Mouse (Mus musculus) heart, postnatal 0 days (tissue): Measurements from ENCODE around the gene Npas1. TPM values are rescaled to one million over a fixed set of nuclear protein-coding genes. Genes with fewer than 3 reads are reported as not detected.

Experiments used
- ATAC-seq: fragments of 200-750 bp; cut with Nextera tagmentation; 2 replicates; pipeline ENCODE4 v1.8.0; 2017; ENCODE audit warnings: low read depth, moderate number of reproducible peaks, moderate library complexity; ENCODE audit not compliant: insufficient read depth
- DNase-seq: peaks from one replicate; pipeline ENCODE4 v3.0.0-alpha.2; 2016; ENCODE audit warnings: low spot score
- H3K27ac ChIP-seq: fragments of 300-500 bp; sonication (generic); 2 replicates; pipeline ENCODE4 v1.5.1; 2014; ENCODE audit warnings: low read depth, mild to moderate bottlenecking
- H3K27me3 ChIP-seq: fragments of 300-500 bp; sonication (generic); 2 replicates; pipeline ENCODE4 v1.6.1; 2014; ENCODE audit warnings: low read length, mixed read lengths; ENCODE audit not compliant: control insufficient read depth, insufficient read depth
- H3K36me3 ChIP-seq: fragments of 300-500 bp; sonication (generic); replicated peaks from 2 replicates; pipeline ENCODE4 v1.6.1; 2014; ENCODE audit warnings: low read length, mixed read lengths; ENCODE audit not compliant: control insufficient read depth, insufficient read depth
- H3K4me1 ChIP-seq: fragments of 300-500 bp; sonication (generic); 2 replicates; pipeline ENCODE4 v1.6.1; 2014; ENCODE audit warnings: antibody characterized with exemption; ENCODE audit not compliant: control insufficient read depth, insufficient read depth
- H3K4me2 ChIP-seq: fragments of 300-500 bp; sonication (generic); 2 replicates; pipeline ENCODE4 v1.6.1; 2014; ENCODE audit warnings: low read depth, mild to moderate bottlenecking, low read length, moderate library complexity
- H3K4me3 ChIP-seq: fragments of 300-500 bp; sonication (generic); 2 replicates; pipeline ENCODE4 v1.5.1; 2014; ENCODE audit warnings: low read depth, low read length
- H3K9ac ChIP-seq: fragments of 300-500 bp; sonication (generic); replicated peaks from 2 replicates; pipeline ENCODE4 v1.6.1; 2014; ENCODE audit warnings: low read depth, low read length, mixed read lengths
- H3K9me3 ChIP-seq: fragments of 300-500 bp; sonication (generic); replicated peaks from 2 replicates; pipeline ENCODE4 v1.6.1; 2016; ENCODE audit warnings: low read length; ENCODE audit not compliant: control insufficient read depth
- CTCF ChIP-seq: IDR thresholded peaks from 2 replicates; pipeline ENCODE4 v1.5.1; 2016; ENCODE audit warnings: antibody characterized with exemption, control low read depth, low read depth
- EP300 ChIP-seq: IDR thresholded peaks from 2 replicates; pipeline ENCODE4 v1.6.1; 2016; ENCODE audit warnings: antibody characterized with exemption, low read depth
- WGBS: fragments of 180-500 bp; shearing (Covaris S2); extraction: QIAGEN DNeasy Blood & Tissue Kit; methylation state at CpG from one replicate; pipeline ENCODE4 v1.1.7; 2014; 5-methylcytosine and 5-hydroxymethylcytosine counted together
- polyA plus RNA-seq: library from polyadenylated mRNA; unstranded; fragments of >200 nt; fragmentation: Nextera tagmentation; extraction: Ambion mirVana; gene quantifications from 2 replicates; pipeline ENCODE4 v1.2.1, GENCODE M21; 2015
- total RNA-seq: library from RNA; depleted of rRNA; stranded (reverse); fragments of >200 nt; gene quantifications from 2 replicates; pipeline ENCODE4 v1.2.3, GENCODE M21; 2014; ENCODE audit warnings: low replicate concordance

Gene Npas1
- total and polyA plus RNA-seq, 2 experiments from 2014 or later, result 0.18 TPM; not detected in 1

GRCm38 (mm10) chr7:16461705-16462104 lies 15.8 kb downstream of the Npas1 start:
- no peak overlapping the region for H3K4me2 ChIP-seq
- H3K9ac ChIP-seq, result no peak overlapping the region
- no peak overlapping the region for H3K4me3 ChIP-seq
- H3K27ac ChIP-seq, result no peak overlapping the region
- no peaks in the 10 kb centered on the region for H3K9me3 ChIP-seq
- no peaks in the 10 kb centered on the region for H3K36me3 ChIP-seq
- DNase-seq, result no peak
- no peak for ATAC-seq
- TF ChIP-seq CTCF (no peak), EP300 (no peak)
- no peaks in the 10 kb centered on the region for H3K4me1 ChIP-seq
- 0 out of 2 replicates have a peak, but pooled peaks cover 9% of the 10 kb centered on the region for H3K27me3 ChIP-seq
- 79% methylated on average over 6 of the region's 6 CpGs for WGBS

GRCm38 (mm10) chr7:16461151-16461550 lies 16.4 kb downstream of the Npas1 start:
- H3K36me3 ChIP-seq, result 0 out of 2 replicates have a peak, but pooled peaks cover 1% of the 10 kb centered on the region
- H3K4me1 ChIP-seq, result no peaks in the 10 kb centered on the region
- WGBS, result 58% methylated on average over 6 of the region's 6 CpGs
- no peaks in the 10 kb centered on the region for H3K9me3 ChIP-seq
- no peak overlapping the region for H3K27ac ChIP-seq
- H3K27me3 ChIP-seq, result 0 out of 2 replicates have a peak, but pooled peaks cover 9% of the 10 kb centered on the region
- H3K4me3 ChIP-seq, result no peak overlapping the region
- no peak for TF ChIP-seq EP300
- no peak for TF ChIP-seq CTCF
- H3K4me2 ChIP-seq, result no peak overlapping the region
- H3K9ac ChIP-seq, result no peak overlapping the region
- DNase-seq (no peak), ATAC-seq (no peak)

- whole genome bisulfite sequencing, result 58% methylated on average over 13 of the region's 13 CpGs
- H3K36me3 ChIP-seq, result 0 out of 2 replicates have a peak, but pooled peaks cover 7% of the 10 kb centered on the region
- no peak overlapping the region for H3K27ac ChIP-seq
- H3K9me3 ChIP-seq, result no peaks in the 10 kb centered on the region
- TF ChIP-seq CTCF, result no peak
- TF ChIP-seq EP300, result no peak
- H3K4me3 ChIP-seq, result no peak overlapping the region
- DNase-seq (no peak), ATAC-seq (no peak)
- no peak overlapping the region for H3K4me2 ChIP-seq
- H3K4me1 ChIP-seq, result no peaks in the 10 kb centered on the region
- no peak overlapping the region for H3K9ac ChIP-seq
- H3K27me3 ChIP-seq, result 0 out of 2 replicates have a peak, but pooled peaks cover 9% of the 10 kb centered on the region
These were observed 17.0 kb downstream of the Npas1 start for GRCm38 (mm10) chr7:16460566-16460965.

- no peak overlapping the region for H3K4me3 ChIP-seq
- TF ChIP-seq EP300, result no peak
- 0 out of 2 replicates have a peak, but pooled peaks cover 4% of the 10 kb centered on the region for H3K27me3 ChIP-seq
- 0 out of 2 replicates have a peak, but pooled peaks cover 10% of the 10 kb centered on the region for H3K36me3 ChIP-seq
- no peak overlapping the region for H3K4me2 ChIP-seq
- peaks cover 7% of the 10 kb centered on the region; the same call in 1 of the 2 replicates for H3K4me1 ChIP-seq
- no peak for ATAC-seq
- no peak overlapping the region for H3K9ac ChIP-seq
- no peaks in the 10 kb centered on the region for H3K9me3 ChIP-seq
- no peak for DNase-seq
- 83% methylated on average over 5 of the region's 5 CpGs for WGBS
- no peak overlapping the region for H3K27ac ChIP-seq
These were observed 21.2 kb downstream of the Npas1 start for GRCm38 (mm10) chr7:16456289-16456688.

GRCm38 (mm10) chr7:16455016-16455415 lies 22.5 kb downstream of the Npas1 start:
- H3K4me1 ChIP-seq, result peaks cover 7% of the 10 kb centered on the region; the same call in 1 of the 2 replicates
- 0 out of 2 replicates have a peak, but pooled peaks cover 10% of the 10 kb centered on the region for H3K36me3 ChIP-seq
- no peaks in the 10 kb centered on the region for H3K9me3 ChIP-seq
- H3K27ac ChIP-seq, result no peak overlapping the region
- H3K27me3 ChIP-seq, result no peaks in the 10 kb centered on the region
- H3K4me3 ChIP-seq, result no peak overlapping the region
- H3K9ac ChIP-seq, result no peak overlapping the region
- TF ChIP-seq EP300 (no peak), CTCF (no peak)
- 94% methylated on average over 14 of the region's 14 CpGs for WGBS
- ATAC-seq, result no peak
- DNase-seq, result no peak
- H3K4me2 ChIP-seq, result no peak overlapping the region

- H3K4me1 ChIP-seq, result peaks cover 7% of the 10 kb centered on the region; the same call in 1 of the 2 replicates
- peak overlapping the region; percentile 74 for H3K9ac ChIP-seq
- no peaks in the 10 kb centered on the region for H3K9me3 ChIP-seq
- peak overlapping the region; percentile 99 for H3K4me2 ChIP-seq
- H3K27me3 ChIP-seq, result no peaks in the 10 kb centered on the region
- 0 out of 2 replicates have a peak, but pooled peaks cover 10% of the 10 kb centered on the region for H3K36me3 ChIP-seq
- H3K27ac ChIP-seq, result peak overlapping the region; percentile 74
- peak overlapping the region; percentile 95 for H3K4me3 ChIP-seq
- TF ChIP-seq CTCF (no peak), EP300 (no peak)
- under 1% methylated on average over 23 of the region's 23 CpGs for WGBS
- peak; percentile 35; the same call in 1 of the 2 replicates for ATAC-seq
- DNase-seq, result peak; percentile 34
These were observed 24.3 kb downstream of the Npas1 start for GRCm38 (mm10) chr7:16453118-16453711.
